In genomic region chr3:87899266-87899665, GRCm38 (mm10) we compare ENCODE assay signal across 24 mouse cellular contexts.
"Had no signal": no experiment of that assay in that cellular context is flagged by ENCODE, and none has a peak within 500 bp of the region (broad histone marks: within the 10 kb centered on the region; RNA-seq: fewer than 3 reads in every experiment).

No protein-coding gene starts in this region.

- H3K9ac ChIP-seq: limb, embryonic 12.5 days; limb, embryonic 15.5 days; lung, embryonic 15.5 days; neural tube, embryonic 12.5 days; neural tube, embryonic 15.5 days had no signal

- H3K27me3 ChIP-seq: limb, embryonic 12.5 days; limb, embryonic 15.5 days; lung, embryonic 15.5 days; megakaryocyte, embryonic 14.5 days; neural tube, embryonic 12.5 days; neural tube, embryonic 15.5 days had no signal

- DNase-seq: kidney, adult 18-20 months; kidney, adult 9 months; kidney, postnatal 25 days; left cerebral cortex, postnatal 4 days; lung, adult 18-20 months; lung, postnatal 10 days; lung, postnatal 36 days; midbrain, embryonic 14.5 days; right cerebral cortex, adult 18-20 months; right cerebral cortex, postnatal 14 days; right cerebral cortex, postnatal 4 days; thymus, adult 2 months; thymus, postnatal 14 days; thymus, postnatal 4 days had no signal

- H3K9me3 ChIP-seq: limb, embryonic 12.5 days; limb, embryonic 15.5 days; lung, embryonic 15.5 days; megakaryocyte, embryonic 14.5 days; midbrain, embryonic 10.5 days; neural tube, embryonic 12.5 days; neural tube, embryonic 15.5 days had no signal

- H3K36me3 ChIP-seq: limb, embryonic 12.5 days; limb, embryonic 15.5 days; lung, embryonic 15.5 days; midbrain, embryonic 10.5 days; neural tube, embryonic 12.5 days; neural tube, embryonic 15.5 days had no signal

- H3K27ac ChIP-seq: layer of hippocampus, adult 2 months; limb, embryonic 12.5 days; limb, embryonic 15.5 days; lung, embryonic 15.5 days; midbrain, embryonic 10.5 days; neural tube, embryonic 12.5 days; neural tube, embryonic 15.5 days had no signal

- H3K4me2 ChIP-seq: limb, embryonic 12.5 days; limb, embryonic 15.5 days; lung, embryonic 15.5 days; neural tube, embryonic 12.5 days; neural tube, embryonic 15.5 days had no signal

- ATAC-seq: inflammation-experienced regulatory T-cells, adult 6 months; intestine, embryonic 16.5 days had no signal

- H3K4me1 ChIP-seq: limb, embryonic 15.5 days; lung, embryonic 15.5 days; neural tube, embryonic 12.5 days; neural tube, embryonic 15.5 days had no signal

- H3K4me3 ChIP-seq: layer of hippocampus, adult 2 months; limb, embryonic 12.5 days; limb, embryonic 15.5 days; lung, embryonic 15.5 days; megakaryocyte, embryonic 14.5 days; midbrain, embryonic 10.5 days; neural tube, embryonic 12.5 days; neural tube, embryonic 15.5 days had no signal
